7 mouse cellular contexts compared by ENCODE assay signal in genomic region chr8:121474161-121474897, GRCm38 (mm10).
DNase-seq lines count a peak whose midpoint lies in the region; ATAC-seq lines count a peak whose summit lies in the region.

No protein-coding gene starts in this region.

- WGBS in kidney, embryonic 14.5 days, result 6% methylated on average over 25 of the region's 25 CpGs
- 9% methylated on average over 25 of the region's 25 CpGs for WGBS in embryonic facial prominence, embryonic 12.5 days
- WGBS in intestine, embryonic 15.5 days, result 12% methylated on average over 25 of the region's 25 CpGs

- H3K4me2 ChIP-seq in kidney, embryonic 14.5 days (replicated peaks; ENCODE audit: low read depth, low read length), result peak overlapping the region; percentile 40
- peak overlapping the region; percentile 45 for H3K4me2 ChIP-seq in embryonic facial prominence, embryonic 12.5 days (replicated peaks)
- H3K4me2 ChIP-seq in intestine, embryonic 15.5 days (replicated peaks), result peak overlapping the region; percentile 41

- H3K4me1 ChIP-seq in kidney, embryonic 14.5 days (ENCODE audit: control insufficient read depth, insufficient read depth, low read length), result peaks cover 25% of the 10 kb centered on the region
- peaks cover 33% of the 10 kb centered on the region for H3K4me1 ChIP-seq in embryonic facial prominence, embryonic 12.5 days
- peaks cover 5% of the 10 kb centered on the region for H3K4me1 ChIP-seq in intestine, embryonic 15.5 days (replicated peaks)

- peak; percentile 47 for ATAC-seq in kidney, embryonic 14.5 days (ENCODE audit: low FRiP score, low TSS enrichment)
- ATAC-seq in embryonic facial prominence, embryonic 12.5 days (ENCODE audit: insufficient number of reproducible peaks, insufficient read depth, low FRiP score, low TSS enrichment), result no peak
- no peak for ATAC-seq in intestine, embryonic 15.5 days

- DNase-seq in kidney, postnatal 14 days, result no peak
- peak; percentile 42 for DNase-seq in Muller cell, postnatal 12 days (ENCODE audit: inconsistent ontology term)
- DNase-seq in MN1 (ENCODE audit: low spot score), result no peak
- no peak for DNase-seq in urinary bladder, postnatal 4 days (ENCODE audit: low spot score in 2 of 2)

- no peak overlapping the region for H3K27ac ChIP-seq in kidney, embryonic 14.5 days (ENCODE audit: low read depth, low read length)
- 0 out of 2 replicates have a peak overlapping the region, but pooled peaks have one; percentile 2 for H3K27ac ChIP-seq in embryonic facial prominence, embryonic 12.5 days
- no peak overlapping the region for H3K27ac ChIP-seq in intestine, embryonic 15.5 days

- no peaks in the 10 kb centered on the region for H3K27me3 ChIP-seq in kidney, embryonic 14.5 days (ENCODE audit: control insufficient read depth, insufficient read depth, low read length)
- no peaks in the 10 kb centered on the region for H3K27me3 ChIP-seq in embryonic facial prominence, embryonic 12.5 days
- H3K27me3 ChIP-seq in intestine, embryonic 15.5 days (replicated peaks), result no peaks in the 10 kb centered on the region

- peak overlapping the region; percentile 8; the same call in 1 of the 2 replicates for H3K4me3 ChIP-seq in kidney, embryonic 14.5 days (ENCODE audit: low read length)
- no peak overlapping the region for H3K4me3 ChIP-seq in embryonic facial prominence, embryonic 12.5 days
- H3K4me3 ChIP-seq in intestine, embryonic 15.5 days (replicated peaks), result no peak overlapping the region

- H3K36me3 ChIP-seq in kidney, embryonic 14.5 days (ENCODE audit: control insufficient read depth, insufficient read depth, low read length), result no peaks in the 10 kb centered on the region
- H3K36me3 ChIP-seq in embryonic facial prominence, embryonic 12.5 days, result no peaks in the 10 kb centered on the region
- no peaks in the 10 kb centered on the region for H3K36me3 ChIP-seq in intestine, embryonic 15.5 days

- H3K9ac ChIP-seq in kidney, embryonic 14.5 days (ENCODE audit: low read depth, low read length), result no peak overlapping the region
- H3K9ac ChIP-seq in embryonic facial prominence, embryonic 12.5 days, result no peak overlapping the region
- H3K9ac ChIP-seq in intestine, embryonic 15.5 days, result no peak overlapping the region

- H3K9me3 ChIP-seq in kidney, embryonic 14.5 days (ENCODE audit: control insufficient read depth, low read length), result no peaks in the 10 kb centered on the region
- no peaks in the 10 kb centered on the region for H3K9me3 ChIP-seq in embryonic facial prominence, embryonic 12.5 days
- H3K9me3 ChIP-seq in intestine, embryonic 15.5 days, result no peaks in the 10 kb centered on the region
